Mouse (Mus musculus) hindbrain, postnatal 0 days (tissue): Measurements from ENCODE around the gene Aox3. TPM values are rescaled to one million over a fixed set of nuclear protein-coding genes. Genes with fewer than 3 reads are reported as not detected.
A peak's percentile ranks its signal among the peaks of the same experiment; 100 is the strongest.

Source experiments
- ATAC-seq: fragments of 200-750 bp; cut with Nextera tagmentation; 2 replicates; pipeline ENCODE4 v1.8.0; 2017; ENCODE audit warnings: mild to moderate bottlenecking, moderate TSS enrichment, moderate library complexity
- DNase-seq: peaks from one replicate; pipeline ENCODE4 v3.0.0-alpha.2; 2015; ENCODE audit warnings: low spot score
- H3K27ac ChIP-seq: fragments of 300-500 bp; sonication (generic); 2 replicates; pipeline ENCODE4 v1.5.1; 2014; ENCODE audit warnings: mild to moderate bottlenecking
- H3K27me3 ChIP-seq: fragments of 300-500 bp; sonication (generic); 2 replicates; pipeline ENCODE4 v1.6.1; 2014; ENCODE audit warnings: low read length, mixed read lengths; ENCODE audit not compliant: insufficient read depth
- H3K36me3 ChIP-seq: fragments of 300-500 bp; sonication (generic); 2 replicates; pipeline ENCODE4 v1.6.1; 2014; ENCODE audit warnings: low read length, mixed read lengths; ENCODE audit not compliant: insufficient read depth
- H3K4me1 ChIP-seq: fragments of 300-500 bp; sonication (generic); 2 replicates; pipeline ENCODE4 v1.6.1; 2014; ENCODE audit warnings: antibody characterized with exemption, low read length, mixed read lengths; ENCODE audit not compliant: insufficient read depth
- H3K4me2 ChIP-seq: fragments of 300-500 bp; sonication (generic); 2 replicates; pipeline ENCODE4 v1.6.1; 2014; ENCODE audit warnings: low read depth, mild to moderate bottlenecking, low read length, moderate library complexity, mixed read lengths
- H3K4me3 ChIP-seq: fragments of 300-500 bp; sonication (generic); 2 replicates; pipeline ENCODE4 v1.5.1; 2014; ENCODE audit warnings: low read length
- H3K9ac ChIP-seq: fragments of 300-500 bp; sonication (generic); replicated peaks from 2 replicates; pipeline ENCODE4 v1.6.1; 2014; ENCODE audit warnings: mild to moderate bottlenecking, low read length, moderate library complexity, mixed read lengths
- H3K9me3 ChIP-seq: fragments of 300-500 bp; sonication (generic); 2 replicates; pipeline ENCODE4 v1.6.1; 2016; ENCODE audit warnings: low read length, mixed read lengths
- CTCF ChIP-seq: IDR thresholded peaks from 2 replicates; pipeline ENCODE4 v1.5.1; 2016; ENCODE audit warnings: antibody characterized with exemption, control low read depth, low read depth
- WGBS: fragments of 180-500 bp; shearing (Covaris S2); extraction: QIAGEN DNeasy Blood & Tissue Kit; methylation state at CpG from one replicate; pipeline ENCODE4 v1.1.7; 2014; 5-methylcytosine and 5-hydroxymethylcytosine counted together
- polyA plus RNA-seq: library from polyadenylated mRNA; unstranded; fragments of >200 nt; fragmentation: Nextera tagmentation; extraction: Ambion mirVana; gene quantifications from 2 replicates; pipeline ENCODE4 v1.2.1, GENCODE M21; 2015
- total RNA-seq: library from RNA; depleted of rRNA; stranded (reverse); fragments of >200 nt; gene quantifications from 2 replicates; pipeline ENCODE4 v1.2.3, GENCODE M21; 2014

Aox3 gene
- total and polyA plus RNA-seq, 2 experiments from 2014 or later = 0.78 to 1.1 TPM

DNA sequence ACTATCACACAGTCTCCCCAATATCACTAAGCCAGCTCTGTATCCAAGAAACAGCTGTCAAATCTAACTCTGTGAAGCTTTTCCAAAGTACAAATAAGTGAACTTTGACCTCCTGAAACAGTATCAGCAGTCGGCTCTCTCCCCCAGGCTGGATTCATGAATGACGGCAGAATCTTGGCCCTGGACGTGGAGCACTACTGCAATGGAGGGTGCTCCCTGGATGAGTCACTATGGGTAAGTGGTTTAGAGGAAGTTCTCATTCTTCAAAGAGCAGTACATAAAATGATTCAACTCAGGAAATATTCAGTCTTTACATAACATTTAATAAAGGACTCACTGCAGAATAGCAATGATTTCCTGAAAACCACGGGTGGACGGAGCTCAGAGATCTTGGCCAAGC lies 31.6 kb upstream of the Aox3 start:
- H3K9me3 ChIP-seq = no peaks in the 10 kb centered on the region
- 81% methylated on average over 5 of the region's 5 CpGs for WGBS
- no peak overlapping the region for H3K4me3 ChIP-seq

GRCm38 (mm10) chr1:58089316-58089715 lies 23.6 kb upstream of the Aox3 start:
- no peak overlapping the region for H3K4me3 ChIP-seq
- no peak overlapping the region for H3K4me2 ChIP-seq
- no peaks in the 10 kb centered on the region for H3K4me1 ChIP-seq
- H3K27ac ChIP-seq = no peak overlapping the region
- TF ChIP-seq CTCF = 0 out of 2 replicates have a peak, but pooled peaks have one; percentile 12
- no peaks in the 10 kb centered on the region for H3K9me3 ChIP-seq
- H3K36me3 ChIP-seq = no peaks in the 10 kb centered on the region
- DNase-seq (no peak), ATAC-seq (no peak)
- WGBS = 57% methylated on average over 5 of the region's 5 CpGs
- H3K9ac ChIP-seq = no peak overlapping the region
- no peaks in the 10 kb centered on the region for H3K27me3 ChIP-seq

More for the DNA sequence above, 31.6 kb upstream of the Aox3 start:
- H3K36me3 ChIP-seq = no peaks in the 10 kb centered on the region
- no peak overlapping the region for H3K9ac ChIP-seq
- H3K27ac ChIP-seq = no peak overlapping the region
- H3K27me3 ChIP-seq = no peaks in the 10 kb centered on the region
- no peak overlapping the region for H3K4me2 ChIP-seq
- DNase-seq = no peak
- H3K4me1 ChIP-seq = no peaks in the 10 kb centered on the region
- TF ChIP-seq CTCF = no peak
- no peak for ATAC-seq

DNA sequence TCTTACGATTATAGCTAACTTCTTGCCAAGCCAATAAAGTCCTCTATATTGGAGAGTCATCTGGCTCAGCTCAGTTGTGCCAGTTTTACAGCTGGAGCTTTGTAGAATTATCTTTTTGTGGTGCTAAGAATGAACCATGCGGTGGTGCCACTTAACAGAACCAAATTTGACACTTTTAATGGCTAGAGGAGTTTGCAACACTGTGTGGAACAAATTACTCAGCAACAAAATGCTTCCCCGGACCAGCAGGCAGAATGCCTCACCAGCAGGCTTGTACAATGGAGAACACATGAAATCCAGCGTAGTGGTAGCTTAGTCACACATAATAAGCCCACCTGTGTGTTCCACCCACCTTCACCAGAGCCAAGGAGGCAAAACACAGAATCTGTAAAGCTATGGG lies 22.7 kb upstream of the Aox3 start:
- Histone ChIP-seq H3K9ac (no peak overlapping the region), H3K4me3 (no peak overlapping the region), H3K4me1 (no peaks in the 10 kb centered on the region), H3K27ac (no peak overlapping the region), H3K9me3 (no peaks in the 10 kb centered on the region), H3K27me3 (no peaks in the 10 kb centered on the region), H3K36me3 (no peaks in the 10 kb centered on the region), H3K4me2 (no peak overlapping the region)
- no peak for ATAC-seq
- DNase-seq = no peak
- 83% methylated on average over 4 of the region's 4 CpGs for WGBS
- no peak for TF ChIP-seq CTCF

DNA sequence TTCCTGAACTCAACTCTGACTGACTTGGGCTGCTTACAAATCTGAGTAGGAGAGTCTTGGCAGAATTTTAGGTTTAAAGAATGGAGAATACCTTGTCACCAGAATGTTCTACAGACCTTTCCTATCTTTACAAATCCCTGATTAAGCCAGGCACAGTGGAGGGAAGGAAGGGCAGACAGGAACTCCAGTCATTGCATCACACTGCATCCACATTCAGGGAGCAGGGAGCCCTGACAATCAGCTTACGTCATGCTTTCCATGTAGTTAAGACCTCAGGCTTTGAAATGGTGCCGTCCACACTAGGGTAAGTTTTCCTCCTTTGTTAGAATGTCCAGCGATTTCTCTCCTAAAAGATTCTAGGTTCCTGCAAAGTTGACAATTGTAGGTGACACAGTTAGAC lies 21.7 kb upstream of the Aox3 start:
- Histone ChIP-seq H3K27ac (no peak overlapping the region), H3K4me2 (no peak overlapping the region), H3K9me3 (no peaks in the 10 kb centered on the region), H3K4me1 (no peaks in the 10 kb centered on the region), H3K27me3 (no peaks in the 10 kb centered on the region), H3K36me3 (no peaks in the 10 kb centered on the region), H3K4me3 (no peak overlapping the region), H3K9ac (no peak overlapping the region)
- DNase-seq (no peak), ATAC-seq (no peak)
- WGBS = 72% methylated on average over 3 of the region's 3 CpGs
- no peak for TF ChIP-seq CTCF

GRCm38 (mm10) chr1:58091992-58092560 lies 20.9 kb upstream of the Aox3 start:
- no peak for DNase-seq
- Histone ChIP-seq H3K9me3 (no peaks in the 10 kb centered on the region), H3K4me3 (no peak overlapping the region), H3K9ac (no peak overlapping the region), H3K4me2 (no peak overlapping the region), H3K4me1 (no peaks in the 10 kb centered on the region), H3K27me3 (no peaks in the 10 kb centered on the region), H3K36me3 (no peaks in the 10 kb centered on the region), H3K27ac (no peak overlapping the region)
- WGBS = 84% methylated on average over 2 of the region's 2 CpGs
- ATAC-seq = no peak
- TF ChIP-seq CTCF = no peak

- H3K9ac ChIP-seq = no peak overlapping the region
- no peaks in the 10 kb centered on the region for H3K9me3 ChIP-seq
- H3K4me1 ChIP-seq = no peaks in the 10 kb centered on the region
- DNase-seq (no peak), ATAC-seq (no peak)
- no peaks in the 10 kb centered on the region for H3K27me3 ChIP-seq
- no peaks in the 10 kb centered on the region for H3K36me3 ChIP-seq
- H3K4me3 ChIP-seq = no peak overlapping the region
- 91% methylated on average over 6 of the region's 6 CpGs for WGBS
- H3K4me2 ChIP-seq = no peak overlapping the region
- no peak for TF ChIP-seq CTCF
- no peak overlapping the region for H3K27ac ChIP-seq
These were observed 15.6 kb upstream of the Aox3 start for GRCm38 (mm10) chr1:58097338-58097737.

GRCm38 (mm10) chr1:58099119-58099518 lies 13.8 kb upstream of the Aox3 start:
- no peak for DNase-seq
- Histone ChIP-seq H3K9me3 (no peaks in the 10 kb centered on the region), H3K36me3 (no peaks in the 10 kb centered on the region), H3K4me1 (no peaks in the 10 kb centered on the region), H3K4me3 (no peak overlapping the region), H3K27me3 (no peaks in the 10 kb centered on the region), H3K4me2 (no peak overlapping the region), H3K9ac (no peak overlapping the region), H3K27ac (no peak overlapping the region)
- no peak for ATAC-seq
- no peak for TF ChIP-seq CTCF
